Mouse (Mus musculus): ENCODE data around the gene Sfxn3.

DNA sequence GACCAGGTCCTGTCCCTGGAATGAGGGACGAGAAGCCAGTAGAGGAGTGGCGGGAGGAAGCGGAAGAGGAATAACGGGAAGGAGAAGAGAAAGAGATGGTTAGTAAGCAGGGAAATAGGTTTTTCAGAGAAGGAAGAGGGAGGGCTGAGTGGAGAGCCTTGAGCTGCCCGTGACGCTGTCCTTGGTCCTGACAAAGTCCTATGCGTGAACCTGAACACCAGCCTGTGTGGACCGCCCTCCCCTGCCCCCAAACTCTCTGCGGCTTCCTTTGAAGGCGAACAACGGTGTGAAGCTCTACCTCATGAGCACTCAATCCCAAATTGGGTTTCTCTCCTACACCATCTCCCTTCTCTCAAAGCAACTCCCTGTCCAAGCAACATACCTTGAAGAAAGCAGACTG lies 50.6 kb downstream of the Sfxn3 start:
- TF ChIP-seq CTCF (IDR thresholded peaks at IDR 0.05; ENCODE audit: low read depth, low read length) (no peak), GATA1 (IDR thresholded peaks at IDR 0.05; ENCODE audit: borderline replicate concordance, low read length) (no peak)

Data from G1E (cell line).